Mouse (Mus musculus) gastrocnemius, postnatal 4 days (tissue): ENCODE measurements around the gene Fam104a. TPM values are rescaled to one million over a fixed set of nuclear protein-coding genes. Genes with fewer than 3 reads are reported as not detected.
A peak's percentile ranks its signal among the peaks of the same experiment; 100 is the strongest.

Experiments
- DNase-seq, 2 experiments: peaks; one replicate each; pipeline ENCODE4 v3.0.0; 2021 to 2022; ENCODE audit warnings: low spot score in 2 of 2, mixed read lengths in 2 of 2
- long read RNA-seq, 2 experiments: library from polyadenylated mRNA; stranded (forward); transcript quantifications; one replicate each; pipeline ENCODE4 v2.0.0; 2021
- total RNA-seq, 2 experiments: library from RNA; stranded (reverse); gene quantifications; 2 replicates each; pipeline ENCODE4 v1.2.3; 2021

The Fam104a gene
- total RNA-seq: 10 to 100 TPM; 29.4 to 31.3 TPM
- long read RNA-seq, experiment 1, transcript Fam104a-201 (3 exons, 2,619 nt): major isoform, 71 of 96 reads
- long read RNA-seq, experiment 1, partial matches to known transcripts: 1 of 96 reads
- long read RNA-seq, experiment 1, other reads (novel, unspliced or antisense): 24 of 96 reads
- long read RNA-seq, experiment 2, transcript Fam104a-201 (3 exons, 2,619 nt): major isoform, 94 of 115 reads
- long read RNA-seq, experiment 2, partial matches to known transcripts: 1 of 115 reads
- long read RNA-seq, experiment 2, other reads (novel, unspliced or antisense): 20 of 115 reads

DNA sequence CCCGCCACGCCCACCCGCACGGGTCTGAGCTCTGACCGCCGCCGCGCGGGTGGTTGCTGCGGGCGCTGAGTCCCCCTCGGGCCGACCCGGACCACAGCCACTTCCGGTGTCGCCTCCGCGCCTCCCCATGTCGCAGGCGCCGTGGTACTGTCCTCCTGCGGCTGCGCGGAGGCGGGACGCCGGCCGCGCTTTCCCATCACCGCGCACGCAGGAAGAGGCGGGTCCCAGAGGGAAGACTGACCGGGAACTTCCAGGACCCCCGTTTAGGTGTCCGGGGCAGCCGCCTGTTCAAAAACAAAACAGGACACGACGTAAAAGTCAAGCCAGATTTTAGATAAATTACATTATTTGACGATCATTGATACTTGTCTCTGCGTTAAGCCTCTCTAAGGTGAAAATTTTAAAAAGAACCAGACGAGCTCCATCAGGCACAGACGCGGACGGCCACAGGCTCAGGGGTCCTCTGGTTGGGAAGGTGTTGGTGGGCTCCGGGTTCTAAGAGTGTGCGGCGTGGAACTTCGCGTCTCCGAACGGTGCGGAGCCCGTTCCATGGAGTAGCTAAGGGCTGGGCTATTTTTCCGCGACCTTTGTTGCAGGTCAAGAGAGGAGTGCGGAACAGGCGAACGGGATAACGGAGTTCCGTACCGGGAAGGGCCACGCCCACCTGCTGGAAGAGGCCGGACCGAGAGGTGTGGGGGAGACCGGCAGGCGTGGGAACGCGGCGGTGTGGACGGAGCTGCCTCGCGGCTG, at the start of gene Fam104a, which contains the start of gene D11Wsu47e:
TSS of gene Fam104a (minus strand) at position 199 of the 750 bp plus-strand sequence.
TSS of gene D11Wsu47e (plus strand) at position 456 of the 750 bp plus-strand sequence.
- peak; percentile 78 to 94 for DNase-seq

- DNase-seq: no peak
Measured at GRCm38 (mm10) chr11:113731945-113732612, 48.1 kb upstream of the Fam104a start.

DNA sequence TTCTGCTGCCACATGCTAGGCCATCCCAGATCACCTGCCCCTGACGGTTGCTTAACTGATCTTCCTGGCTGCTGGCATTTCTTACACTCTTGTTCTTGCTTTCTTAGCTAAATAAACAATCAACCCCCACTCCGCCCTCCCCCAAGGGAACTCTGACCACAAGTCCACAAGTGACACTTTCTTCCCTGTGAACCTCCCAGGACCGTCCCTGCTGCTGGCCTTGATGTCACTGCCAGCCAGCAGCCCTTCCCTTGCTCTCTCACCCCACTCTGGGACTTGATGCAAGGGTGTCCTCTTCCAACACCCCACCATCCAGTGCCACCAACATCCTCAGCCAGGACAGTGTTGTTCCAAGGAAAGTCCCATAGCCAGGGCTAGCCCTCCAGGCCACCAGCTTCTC, 46.9 kb upstream of the Fam104a start:
- no peak for DNase-seq

DNA sequence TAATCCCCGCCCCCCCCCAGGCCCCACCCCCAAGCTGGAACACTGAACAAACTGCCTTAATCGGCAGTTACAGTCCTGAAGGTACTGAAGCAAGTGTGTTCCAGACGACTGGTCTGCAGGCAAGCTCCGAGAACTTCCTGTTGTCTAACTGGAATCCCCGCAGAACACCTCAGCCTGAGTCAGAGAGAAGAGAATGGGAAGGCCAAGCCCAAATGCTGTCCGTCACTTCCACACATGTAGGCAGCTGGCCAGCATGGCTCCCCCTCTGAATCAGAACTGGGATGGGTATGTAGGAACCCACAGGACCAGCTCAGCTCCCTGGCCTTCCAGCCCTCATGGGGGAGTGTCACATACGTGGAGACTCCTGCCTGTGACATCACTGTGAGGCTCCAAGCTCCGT, 46.0 kb upstream of the Fam104a start:
- no peak for DNase-seq

GRCm38 (mm10) chr11:113729239-113729638, 45.3 kb upstream of the Fam104a start:
- no peak for DNase-seq

DNA sequence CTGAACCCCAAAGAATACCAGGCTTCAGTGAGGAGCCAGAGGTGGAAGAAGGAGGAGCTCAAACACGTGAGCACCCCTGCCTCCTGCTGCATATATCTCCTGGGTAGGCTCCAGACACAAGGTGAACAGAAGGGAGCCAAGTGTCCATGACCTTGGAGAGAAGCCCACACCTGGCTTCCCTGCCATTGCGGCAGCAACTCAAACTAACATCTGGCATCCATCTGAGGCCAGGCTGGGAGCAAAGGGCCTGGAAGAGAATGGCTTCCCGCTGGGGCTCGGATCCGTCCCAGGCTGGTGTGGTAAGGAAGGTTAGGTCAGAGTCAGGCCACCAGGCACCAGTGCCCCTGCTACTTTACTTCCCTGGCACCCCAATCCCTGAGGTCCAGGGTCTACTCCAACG, 44.0 kb upstream of the Fam104a start:
- DNase-seq: no peak

DNA sequence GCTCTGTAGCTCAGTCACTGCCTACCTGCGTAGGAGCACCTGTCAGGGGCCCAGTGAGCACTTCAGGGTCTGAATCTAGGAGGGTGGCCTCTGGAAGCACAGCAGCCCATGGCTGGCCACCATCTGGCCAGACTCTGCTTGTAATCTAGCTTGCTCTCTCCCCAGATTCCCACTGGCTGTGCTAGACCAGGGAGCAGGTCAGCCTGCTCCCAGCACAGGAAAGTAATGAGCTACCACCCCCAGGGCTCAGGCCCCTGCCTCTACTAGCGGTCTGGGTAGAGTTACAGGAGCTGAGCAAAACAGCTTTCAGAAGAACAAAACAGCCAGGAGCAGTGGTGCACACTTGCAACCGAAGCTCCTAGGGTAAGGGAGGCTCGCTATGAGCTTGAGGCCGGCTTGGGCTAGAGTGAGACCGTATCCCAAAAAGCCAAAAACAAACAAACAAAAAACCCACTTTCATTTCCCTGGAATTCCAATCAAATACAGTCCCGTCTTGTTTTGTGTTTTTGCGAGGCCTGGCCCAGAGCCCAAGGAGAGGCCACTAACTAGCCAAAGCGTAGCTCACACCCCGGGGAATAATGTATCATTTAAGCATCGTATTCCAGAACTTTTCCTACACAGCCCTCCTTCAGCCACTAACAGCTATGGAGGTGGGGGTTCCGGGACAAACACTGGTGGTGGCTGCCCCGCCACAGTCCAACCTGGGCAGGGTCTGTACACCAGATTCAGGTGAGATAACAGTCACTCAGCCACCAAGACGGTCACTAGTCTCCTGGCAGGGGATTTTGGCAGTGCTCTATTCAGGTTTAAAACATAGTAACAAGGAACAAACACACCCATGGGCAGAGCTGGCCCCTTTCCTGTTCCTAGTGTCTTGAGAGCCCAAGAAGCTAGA, 43.3 kb upstream of the Fam104a start:
- peak in 1 of 2 experiments; percentile 49 for DNase-seq

GRCm38 (mm10) chr11:113725235-113726048, 41.5 kb upstream of the Fam104a start:
- DNase-seq: peak in 1 of 2 experiments; percentile 59

DNA sequence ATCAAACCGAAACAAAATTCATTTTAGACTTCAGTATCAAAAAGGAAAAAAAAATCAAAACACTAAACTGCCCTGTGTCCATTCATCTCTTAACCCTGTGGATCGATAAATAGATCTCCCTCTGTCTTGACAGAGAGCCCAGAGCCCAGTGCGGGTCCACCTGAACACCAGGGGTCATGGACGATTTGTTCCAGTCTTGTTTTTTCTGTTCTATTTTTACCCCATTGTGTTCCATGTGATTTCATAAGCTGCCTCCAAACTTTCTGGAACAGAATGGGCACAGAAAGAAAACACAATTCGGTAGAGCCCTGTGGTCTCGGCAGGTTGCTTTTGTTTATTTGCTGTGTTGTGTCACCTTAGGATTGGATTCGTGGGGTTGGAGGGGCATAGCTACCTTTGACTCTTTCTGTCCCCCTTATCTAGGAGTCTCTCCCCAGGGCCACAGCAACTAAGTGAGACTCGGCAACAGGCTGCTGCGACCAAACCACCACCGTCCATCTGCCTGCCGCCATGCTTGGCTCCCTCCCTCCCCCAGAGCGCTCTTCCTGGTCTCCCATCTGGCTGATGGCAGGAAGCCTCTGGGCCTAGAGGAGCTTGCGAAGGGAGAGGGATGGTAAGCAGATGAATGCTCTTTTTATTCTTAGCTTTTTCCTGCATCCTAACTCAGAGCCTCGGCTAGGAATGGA, 38.6 kb upstream of the Fam104a start:
- no peak for DNase-seq

DNA sequence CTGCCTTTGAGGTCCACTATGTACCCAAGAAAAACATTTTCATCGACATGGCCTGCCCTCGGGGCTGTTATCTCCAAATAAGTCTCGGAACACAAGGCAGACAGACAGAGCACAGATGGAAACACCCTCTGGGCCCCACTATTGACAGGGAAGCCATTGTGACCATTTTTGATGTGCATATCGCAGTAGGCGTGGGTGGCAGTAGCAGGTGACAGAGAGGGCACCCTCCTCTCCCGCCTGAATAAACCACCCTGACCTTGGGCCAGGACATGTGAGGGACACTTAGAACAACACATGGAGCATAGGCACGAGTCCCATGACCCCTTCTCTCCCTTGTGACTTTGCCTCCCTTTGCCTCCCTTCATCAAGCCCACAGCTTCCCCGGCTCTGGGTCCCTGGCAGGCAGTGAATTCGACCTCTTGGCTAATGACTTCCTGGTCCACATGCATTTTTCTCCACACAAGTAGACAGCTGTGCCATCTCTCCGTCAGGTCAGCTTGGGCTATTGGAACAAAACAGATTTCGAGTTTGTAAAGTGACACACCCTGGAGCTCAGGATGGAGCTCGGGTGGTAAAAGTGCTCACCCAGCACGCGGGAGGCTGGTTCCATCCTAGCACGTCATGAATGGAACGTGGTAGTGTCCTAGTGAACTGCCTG, 33.9 kb upstream of the Fam104a start:
- DNase-seq: no peak

DNA sequence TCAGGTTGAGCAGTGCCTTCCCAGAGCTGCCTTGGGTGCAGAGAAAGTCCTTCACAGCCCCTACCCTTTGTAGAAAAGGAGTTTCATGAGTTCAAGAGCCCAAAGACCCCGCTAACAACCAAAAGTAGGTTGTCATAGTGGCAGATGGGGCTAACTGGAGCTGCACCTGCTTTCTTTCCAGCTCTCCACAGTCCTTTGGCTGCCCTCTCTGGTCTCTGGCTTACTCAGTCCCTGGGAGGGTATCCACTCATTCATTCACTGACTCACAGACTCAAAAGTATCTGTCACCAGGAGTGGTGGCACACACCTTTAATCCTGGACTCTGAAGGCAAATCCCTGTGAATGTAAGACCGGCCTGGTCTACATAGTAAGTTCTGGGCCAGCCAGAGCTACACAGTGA, 32.2 kb upstream of the Fam104a start:
- no peak for DNase-seq

- DNase-seq: no peak
Measured at GRCm38 (mm10) chr11:113715078-113715674, 31.2 kb upstream of the Fam104a start.

DNA sequence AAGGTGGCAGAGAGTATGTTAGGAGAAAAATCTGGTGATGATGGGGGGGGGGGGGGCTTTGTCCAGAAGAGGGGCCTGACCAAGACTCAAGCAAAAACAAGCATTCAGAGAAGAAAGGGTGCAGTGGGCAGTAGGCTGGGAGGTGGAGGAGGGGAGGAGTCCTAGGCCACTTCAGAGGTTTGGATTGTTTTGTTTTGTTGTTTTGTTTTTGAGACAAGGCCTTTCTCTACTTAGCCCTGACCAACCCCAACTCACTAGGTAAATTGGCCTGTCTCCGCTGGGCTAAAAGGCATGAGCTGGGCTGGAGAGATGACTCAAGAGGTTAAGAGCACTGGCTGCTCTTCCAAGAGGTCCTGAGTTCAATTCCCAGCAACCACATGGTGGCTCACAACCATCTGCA, 27.1 kb upstream of the Fam104a start:
- no peak for DNase-seq

GRCm38 (mm10) chr11:113710257-113710777, 26.4 kb upstream of the Fam104a start:
- no peak for DNase-seq

GRCm38 (mm10) chr11:113709731-113710256, 25.8 kb upstream of the Fam104a start, which contains the start of gene Cpsf4l:
TSS of gene Cpsf4l (minus strand) at chr11:113710017.
- DNase-seq: no peak

GRCm38 (mm10) chr11:113709272-113709671, 25.3 kb upstream of the Fam104a start:
- no peak for DNase-seq

DNA sequence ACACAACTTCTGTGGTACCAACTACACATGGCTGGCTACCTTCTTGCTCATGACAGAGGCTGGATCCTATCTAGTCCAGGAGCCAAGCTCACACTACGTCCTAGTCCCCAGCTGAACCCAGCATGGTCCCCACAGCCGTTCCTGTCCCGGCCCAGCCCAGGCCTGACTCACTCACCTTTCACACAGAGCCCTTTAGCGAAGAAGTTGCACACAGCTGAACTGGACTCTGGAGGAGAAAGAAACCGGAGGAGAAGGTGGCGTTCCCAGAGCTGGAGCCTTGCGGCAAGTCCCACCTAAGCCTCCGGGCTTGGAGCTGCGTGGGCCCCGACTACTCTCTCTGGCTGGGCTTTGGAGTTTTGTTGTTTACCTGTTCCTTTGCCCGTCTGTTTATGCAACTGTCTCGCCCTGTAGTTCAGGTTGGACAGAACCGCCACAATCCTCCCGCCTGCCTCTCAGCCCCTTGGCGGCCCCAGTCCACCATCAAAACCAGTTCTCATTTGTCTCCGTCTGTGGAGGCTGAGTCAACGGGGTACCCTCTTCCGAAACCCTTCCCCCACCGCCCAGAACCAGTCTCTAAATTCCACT, 24.8 kb upstream of the Fam104a start:
- no peak for DNase-seq
